Mouse (Mus musculus) brain, embryonic 14.5 days (tissue): Measurements from ENCODE around the gene Gca.

Experiments
- CTCF ChIP-seq: fragments of 200-500 bp; IDR thresholded peaks from 2 replicates; pipeline ENCODE4 v1.5.1; 2012; ENCODE audit warnings: inconsistent platforms, mild to moderate bottlenecking, moderate library complexity, borderline replicate concordance; ENCODE audit not compliant: insufficient read depth, insufficient read length; ENCODE audit errors: extremely low read depth
- POLR2A ChIP-seq: fragments of 200-500 bp; IDR thresholded peaks from 2 replicates; pipeline ENCODE4 v1.6.1; 2012; ENCODE audit warnings: mild to moderate bottlenecking, inconsistent platforms, borderline replicate concordance; ENCODE audit not compliant: poor library complexity, insufficient read depth, insufficient read length, severe bottlenecking; ENCODE audit errors: extremely low read depth

GRCm38 (mm10) chr2:62652466-62652865, 11.6 kb upstream of the Gca start:
- TF ChIP-seq POLR2A: no peak
- no peak for TF ChIP-seq CTCF
